Mouse (Mus musculus): ENCODE results near the gene Zc3hav1. TPM values are rescaled to one million over a fixed set of nuclear protein-coding genes. Genes with fewer than 3 reads are reported as not detected.

Gene Zc3hav1
- polyA plus RNA-seq (2015; fragmentation: Nextera tagmentation; extraction: Ambion mirVana): 15.5 and 16.5 TPM in 2 replicates

- under 1% methylated on average over 87 of the region's 87 CpGs for WGBS
- peak within 1 kb of the TSS; percentile 89 for H3K27ac ChIP-seq (ENCODE audit: low read length)
- peak within 1 kb of the TSS; percentile 76 for H3K9ac ChIP-seq (ENCODE audit: low read depth, low read length)
- H3K4me2 ChIP-seq (ENCODE audit: low read depth, low read length): peak within 1 kb of the TSS; percentile 81
- H3K4me1 ChIP-seq (ENCODE audit: control insufficient read depth, insufficient read depth, low read length): peaks cover 17% of the 10 kb centered on the region
- peak within 1 kb of the TSS; percentile 66 for H3K4me3 ChIP-seq (ENCODE audit: low read length)
- H3K9me3 ChIP-seq (ENCODE audit: control insufficient read depth, low read length): no peaks in the 10 kb centered on the region
- no peaks in the 10 kb centered on the region for H3K36me3 ChIP-seq (ENCODE audit: control insufficient read depth, insufficient read depth, low read length)
- no peaks in the 10 kb centered on the region; the same call in 1 of the 2 replicates for H3K27me3 ChIP-seq (replicated peaks; ENCODE audit: control insufficient read depth, insufficient read depth, low read length)
- peak; percentile 94 for ATAC-seq
These were observed at the start of gene Zc3hav1 for GRCm38 (mm10) chr6:38353811-38354722. TSS of gene Zc3hav1 (minus strand) at chr6:38354603.

DNA sequence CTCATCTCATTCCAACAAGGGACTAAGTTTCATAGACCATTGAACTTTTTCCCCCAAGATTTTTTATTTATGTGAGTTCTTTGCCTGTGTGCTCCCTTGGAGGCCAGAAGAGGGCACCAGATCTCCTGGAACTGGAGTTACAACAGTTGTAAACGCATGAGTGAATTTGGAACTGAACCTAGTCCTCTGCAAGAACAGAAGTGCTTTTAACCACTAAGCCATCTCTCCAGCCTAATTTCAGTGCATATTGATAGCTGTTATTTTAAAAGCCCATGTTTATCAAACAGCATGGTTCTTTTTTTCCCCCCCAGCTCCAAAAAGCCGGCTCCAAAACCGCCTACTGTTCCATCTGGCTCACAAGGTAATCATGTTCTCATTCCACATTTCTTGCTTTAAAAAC lies 35.3 kb upstream of the Zc3hav1 start:
- ATAC-seq: no peak
- no peaks in the 10 kb centered on the region for H3K27me3 ChIP-seq (replicated peaks; ENCODE audit: control insufficient read depth, insufficient read depth, low read length)
- no peaks in the 10 kb centered on the region for H3K36me3 ChIP-seq (ENCODE audit: control insufficient read depth, insufficient read depth, low read length)
- no peak overlapping the region for H3K9ac ChIP-seq (ENCODE audit: low read depth, low read length)
- no peak overlapping the region for H3K4me2 ChIP-seq (ENCODE audit: low read depth, low read length)
- H3K4me1 ChIP-seq (ENCODE audit: control insufficient read depth, insufficient read depth, low read length): no peaks in the 10 kb centered on the region
- no peak overlapping the region for H3K27ac ChIP-seq (ENCODE audit: low read length)
- H3K9me3 ChIP-seq (ENCODE audit: control insufficient read depth, low read length): no peaks in the 10 kb centered on the region
- no peak overlapping the region for H3K4me3 ChIP-seq (ENCODE audit: low read length)
- WGBS: 82% methylated on average over 3 of the region's 3 CpGs

GRCm38 (mm10) chr6:38381129-38381771 lies 26.8 kb upstream of the Zc3hav1 start, which contains the start of gene Ttc26:
TSS of gene Ttc26 (plus strand) at chr6:38381469.
- peak within 1 kb of the TSS; percentile 54 for H3K4me2 ChIP-seq (ENCODE audit: low read depth, low read length)
- no peaks in the 10 kb centered on the region for H3K27me3 ChIP-seq (replicated peaks; ENCODE audit: control insufficient read depth, insufficient read depth, low read length)
- 0% methylated on average over 26 of the region's 26 CpGs for WGBS
- no peaks in the 10 kb centered on the region for H3K9me3 ChIP-seq (ENCODE audit: control insufficient read depth, low read length)
- no peak within 1 kb of the TSS for H3K27ac ChIP-seq (ENCODE audit: low read length)
- peak within 1 kb of the TSS; percentile 56 for H3K4me3 ChIP-seq (ENCODE audit: low read length)
- no peaks in the 10 kb centered on the region for H3K36me3 ChIP-seq (ENCODE audit: control insufficient read depth, insufficient read depth, low read length)
- peak; percentile 94 for ATAC-seq
- H3K9ac ChIP-seq (ENCODE audit: low read depth, low read length): peak within 1 kb of the TSS; percentile 69
- no peaks in the 10 kb centered on the region for H3K4me1 ChIP-seq (ENCODE audit: control insufficient read depth, insufficient read depth, low read length)

GRCm38 (mm10) chr6:38380764-38381128 lies 26.3 kb upstream of the Zc3hav1 start:
- WGBS: 3% methylated on average over 4 of the region's 4 CpGs
- Histone ChIP-seq H3K9ac (ENCODE audit: low read depth, low read length) (peak overlapping the region; percentile 69), H3K27ac (ENCODE audit: low read length) (no peak overlapping the region), H3K4me2 (ENCODE audit: low read depth, low read length) (peak overlapping the region; percentile 54), H3K4me1 (ENCODE audit: control insufficient read depth, insufficient read depth, low read length) (no peaks in the 10 kb centered on the region), H3K27me3 (replicated peaks; ENCODE audit: control insufficient read depth, insufficient read depth, low read length) (no peaks in the 10 kb centered on the region), H3K36me3 (ENCODE audit: control insufficient read depth, insufficient read depth, low read length) (no peaks in the 10 kb centered on the region), H3K4me3 (ENCODE audit: low read length) (peak overlapping the region; percentile 56), H3K9me3 (ENCODE audit: control insufficient read depth, low read length) (no peaks in the 10 kb centered on the region)
- no peak for ATAC-seq

DNA sequence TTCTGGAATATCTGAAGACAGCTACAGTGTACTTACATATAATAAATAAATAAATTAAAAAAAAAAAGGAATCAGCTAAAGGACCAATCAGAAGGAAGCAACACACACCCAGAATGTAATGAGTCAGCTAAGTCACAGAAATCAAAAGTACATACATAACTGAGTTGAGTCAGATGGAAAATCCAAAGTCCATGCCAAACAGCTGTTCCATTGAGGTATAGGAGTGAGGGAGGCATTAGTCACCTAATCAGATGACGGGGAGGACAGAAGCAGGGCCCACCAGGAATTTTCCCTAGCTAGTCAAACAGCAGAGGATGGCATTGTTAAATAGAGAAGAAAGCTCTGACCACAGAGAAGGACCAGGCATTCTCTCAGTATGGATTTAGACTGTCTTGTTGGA lies 19.9 kb upstream of the Zc3hav1 start:
- ATAC-seq: no peak
- H3K4me2 ChIP-seq (ENCODE audit: low read depth, low read length): no peak overlapping the region
- WGBS: 50% methylated on average over 1 of the region's 1 CpGs

GRCm38 (mm10) chr6:38369945-38370344 lies 15.5 kb upstream of the Zc3hav1 start:
- Histone ChIP-seq H3K27me3 (replicated peaks; ENCODE audit: control insufficient read depth, insufficient read depth, low read length) (no peaks in the 10 kb centered on the region), H3K27ac (ENCODE audit: low read length) (no peak overlapping the region), H3K9ac (ENCODE audit: low read depth, low read length) (no peak overlapping the region), H3K9me3 (ENCODE audit: control insufficient read depth, low read length) (no peaks in the 10 kb centered on the region), H3K4me1 (ENCODE audit: control insufficient read depth, insufficient read depth, low read length) (no peaks in the 10 kb centered on the region), H3K36me3 (ENCODE audit: control insufficient read depth, insufficient read depth, low read length) (no peaks in the 10 kb centered on the region), H3K4me3 (ENCODE audit: low read length) (no peak overlapping the region), H3K4me2 (ENCODE audit: low read depth, low read length) (no peak overlapping the region)
- WGBS: 73% methylated on average over 3 of the region's 3 CpGs
- ATAC-seq: no peak

More for the DNA sequence above, 19.9 kb upstream of the Zc3hav1 start:
- Histone ChIP-seq H3K4me1 (ENCODE audit: control insufficient read depth, insufficient read depth, low read length) (no peaks in the 10 kb centered on the region), H3K27me3 (replicated peaks; ENCODE audit: control insufficient read depth, insufficient read depth, low read length) (no peaks in the 10 kb centered on the region), H3K9ac (ENCODE audit: low read depth, low read length) (no peak overlapping the region), H3K27ac (ENCODE audit: low read length) (no peak overlapping the region), H3K9me3 (ENCODE audit: control insufficient read depth, low read length) (no peaks in the 10 kb centered on the region), H3K4me3 (ENCODE audit: low read length) (no peak overlapping the region), H3K36me3 (ENCODE audit: control insufficient read depth, insufficient read depth, low read length) (no peaks in the 10 kb centered on the region)

DNA sequence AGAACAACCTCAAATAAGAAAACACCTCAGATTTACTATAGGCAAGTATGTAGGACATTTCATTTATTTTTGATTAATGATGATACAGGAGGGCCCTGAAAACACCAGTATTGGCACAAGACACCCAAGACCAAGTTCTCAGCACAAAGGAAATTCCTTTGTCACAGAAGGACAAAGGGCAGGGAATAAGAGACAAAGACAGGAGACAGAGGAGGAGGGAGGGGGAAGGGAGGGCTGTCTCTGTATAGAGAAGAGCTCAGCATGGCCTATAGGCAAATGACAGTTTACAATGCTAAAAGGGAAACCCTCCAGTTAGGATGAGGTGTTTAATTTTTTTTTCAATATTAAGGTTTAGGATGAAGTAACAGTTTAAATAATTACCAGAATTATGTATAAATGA lies 9.7 kb upstream of the Zc3hav1 start:
- Histone ChIP-seq H3K9me3 (ENCODE audit: control insufficient read depth, low read length) (no peaks in the 10 kb centered on the region), H3K4me3 (ENCODE audit: low read length) (no peak overlapping the region), H3K27ac (ENCODE audit: low read length) (no peak overlapping the region), H3K27me3 (replicated peaks; ENCODE audit: control insufficient read depth, insufficient read depth, low read length) (no peaks in the 10 kb centered on the region), H3K36me3 (ENCODE audit: control insufficient read depth, insufficient read depth, low read length) (no peaks in the 10 kb centered on the region), H3K4me2 (ENCODE audit: low read depth, low read length) (no peak overlapping the region), H3K4me1 (ENCODE audit: control insufficient read depth, insufficient read depth, low read length) (peaks cover 4% of the 10 kb centered on the region; the same call in 1 of the 2 replicates), H3K9ac (ENCODE audit: low read depth, low read length) (no peak overlapping the region)
- ATAC-seq: no peak

DNA sequence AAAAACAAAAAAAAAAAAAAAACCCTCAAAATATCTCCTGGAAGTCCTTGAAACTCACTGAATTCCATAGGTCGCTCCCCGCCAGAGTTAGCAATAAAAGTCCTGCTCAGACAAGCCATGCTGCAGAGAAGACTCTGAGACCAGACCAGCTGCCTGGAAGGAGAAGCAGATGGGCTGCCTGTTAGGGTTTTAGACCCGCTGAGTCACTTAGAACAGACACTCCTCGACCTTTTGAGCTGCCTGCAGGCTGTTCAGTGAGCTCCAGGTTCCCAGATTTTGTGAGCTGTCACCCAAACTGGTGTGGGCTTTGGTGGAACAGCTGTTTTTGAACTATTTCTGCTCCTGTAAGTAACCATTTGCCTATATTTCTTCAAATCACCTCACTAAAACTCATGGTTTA lies 9.0 kb upstream of the Zc3hav1 start:
- H3K4me2 ChIP-seq (ENCODE audit: low read depth, low read length): no peak overlapping the region
- H3K27ac ChIP-seq (ENCODE audit: low read length): no peak overlapping the region
- no peak for ATAC-seq
- H3K9me3 ChIP-seq (ENCODE audit: control insufficient read depth, low read length): no peaks in the 10 kb centered on the region
- H3K4me3 ChIP-seq (ENCODE audit: low read length): no peak overlapping the region
- H3K27me3 ChIP-seq (replicated peaks; ENCODE audit: control insufficient read depth, insufficient read depth, low read length): no peaks in the 10 kb centered on the region
- H3K9ac ChIP-seq (ENCODE audit: low read depth, low read length): no peak overlapping the region
- H3K4me1 ChIP-seq (ENCODE audit: control insufficient read depth, insufficient read depth, low read length): peaks cover 4% of the 10 kb centered on the region; the same call in 1 of the 2 replicates
- WGBS: 50% methylated on average over 4 of the region's 4 CpGs
- no peaks in the 10 kb centered on the region for H3K36me3 ChIP-seq (ENCODE audit: control insufficient read depth, insufficient read depth, low read length)

DNA sequence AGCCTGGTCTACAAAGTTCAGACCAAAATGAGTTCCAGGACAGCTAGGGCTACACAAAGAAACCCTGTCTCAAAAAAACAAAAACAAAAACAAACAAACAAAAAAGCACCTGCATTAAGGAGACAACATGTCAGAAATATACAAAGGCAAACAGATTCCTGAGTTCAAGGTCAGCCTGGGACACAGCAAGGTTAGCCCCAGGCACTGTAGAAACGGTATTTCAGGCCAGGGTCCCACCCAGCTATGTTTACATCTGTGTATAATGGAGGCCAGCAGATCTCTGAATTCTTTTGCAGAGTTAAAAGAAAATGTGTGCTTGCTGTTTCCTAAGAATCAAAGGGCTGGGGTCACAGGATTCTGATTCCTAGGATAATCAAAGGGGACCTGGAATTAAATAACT lies 7.5 kb upstream of the Zc3hav1 start:
- H3K27me3 ChIP-seq (replicated peaks; ENCODE audit: control insufficient read depth, insufficient read depth, low read length): no peaks in the 10 kb centered on the region
- H3K9me3 ChIP-seq (ENCODE audit: control insufficient read depth, low read length): no peaks in the 10 kb centered on the region
- no peaks in the 10 kb centered on the region for H3K36me3 ChIP-seq (ENCODE audit: control insufficient read depth, insufficient read depth, low read length)
- peaks cover 4% of the 10 kb centered on the region; the same call in 1 of the 2 replicates for H3K4me1 ChIP-seq (ENCODE audit: control insufficient read depth, insufficient read depth, low read length)
- no peak overlapping the region for H3K9ac ChIP-seq (ENCODE audit: low read depth, low read length)
- no peak overlapping the region for H3K4me3 ChIP-seq (ENCODE audit: low read length)
- 41% methylated on average over 1 of the region's 1 CpGs for WGBS
- H3K27ac ChIP-seq (ENCODE audit: low read length): no peak overlapping the region
- no peak for ATAC-seq
- H3K4me2 ChIP-seq (ENCODE audit: low read depth, low read length): no peak overlapping the region
